Mouse (Mus musculus): Measurements from ENCODE around the gene Trpm5.

DNA sequence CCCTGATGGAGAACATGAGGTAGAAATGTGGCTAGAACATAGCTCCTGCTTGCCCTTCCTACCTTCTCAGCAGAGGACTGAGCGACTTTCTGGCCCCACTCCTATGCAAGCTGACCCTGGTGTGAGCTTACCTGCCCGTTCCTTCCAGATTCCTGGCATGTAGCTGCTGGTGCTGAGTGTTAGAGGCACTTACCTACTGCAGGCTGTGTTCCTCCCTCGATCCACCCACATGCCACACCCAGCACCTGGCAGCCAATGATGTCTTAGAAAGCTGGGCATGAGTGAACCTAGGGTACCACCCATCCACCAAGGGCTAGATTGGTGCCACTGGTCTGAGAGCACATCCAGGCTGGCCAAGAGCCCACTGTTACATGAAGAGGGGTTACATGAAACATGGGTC is 595 bp downstream of the Trpm5 start:
- TF ChIP-seq CTCF (IDR thresholded peaks at IDR 0.05; ENCODE audit: low read depth, low read length) (no peak), POLR2A (IDR thresholded peaks at IDR 0.05; ENCODE audit: insufficient read depth, low read length) (no peak)

Data from ES-Bruce4 (cell line).